Mouse (Mus musculus) induced T-regulatory cell, adult 2 months (primary cell): ENCODE results near the gene Prkar2b.

ENCODE experiments used
- DNase-seq: peaks from one replicate; pipeline ENCODE4 v3.0.0-alpha.2; 2012; ENCODE audit warnings: low read depth

Prkar2b gene

DNA sequence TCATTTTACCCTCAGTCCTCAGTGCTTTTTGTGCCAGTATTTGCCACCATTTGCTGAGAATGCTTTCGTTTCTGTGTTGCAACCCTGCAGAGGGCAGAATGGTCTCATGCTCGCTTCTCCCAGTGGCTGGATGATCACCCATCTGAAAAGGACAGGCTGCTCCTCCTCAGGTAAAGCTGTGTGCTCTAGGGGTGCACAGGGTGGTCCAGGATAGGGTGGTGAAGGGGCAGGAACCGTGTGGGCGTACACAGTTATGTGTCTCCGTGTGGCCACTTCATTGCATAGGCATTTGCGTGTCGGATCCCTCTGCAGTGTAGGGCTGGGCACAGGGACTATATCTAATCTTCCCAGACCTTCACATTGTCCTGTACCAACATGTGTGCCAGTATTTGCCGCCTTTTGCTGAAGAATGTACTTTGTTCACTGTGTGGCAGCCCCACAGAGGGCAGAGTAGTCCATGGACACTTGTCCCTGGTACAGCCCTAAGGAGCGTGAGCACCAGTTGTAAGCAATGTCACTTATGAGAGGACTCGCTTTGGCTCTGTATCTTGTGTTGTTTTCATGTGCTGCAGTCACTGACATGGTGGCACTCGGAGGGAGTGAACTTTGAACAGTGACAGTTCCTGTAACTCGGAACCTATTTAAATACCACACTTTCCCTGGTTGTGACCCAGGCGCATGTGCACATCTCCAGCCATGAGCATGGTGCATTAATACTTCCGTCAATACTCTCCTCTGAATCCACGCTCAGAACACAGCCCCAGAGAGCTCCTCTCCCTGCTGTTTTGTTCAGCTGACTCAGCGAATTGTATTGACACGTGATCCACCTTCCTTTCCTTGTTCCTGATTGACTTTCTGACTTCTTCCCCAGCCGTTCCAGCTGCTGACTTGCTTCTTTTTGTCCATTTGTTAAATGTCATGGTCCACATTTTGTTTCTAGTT, 140.4 kb downstream of the Prkar2b start:
- DNase-seq = no peak

DNA sequence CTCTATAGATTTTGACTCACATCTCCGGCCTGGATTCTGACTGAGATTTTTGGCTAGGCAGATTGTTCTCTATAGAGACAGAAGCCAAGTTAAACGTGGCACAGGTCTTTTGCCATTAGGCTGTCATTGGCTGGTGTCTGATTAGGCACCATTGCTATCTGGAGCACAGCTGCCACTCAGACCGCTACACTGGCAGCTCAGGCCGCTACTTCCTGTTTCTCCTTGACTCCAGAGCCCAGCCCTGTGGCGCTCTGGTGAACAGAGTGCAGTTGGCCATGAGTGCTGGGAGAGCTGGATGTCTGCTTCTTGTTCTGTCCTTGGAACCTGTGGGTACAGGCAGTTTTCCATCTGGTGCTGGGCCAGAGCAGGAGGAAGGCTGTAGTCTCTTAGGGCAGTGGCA, 143.9 kb downstream of the Prkar2b start:
- no peak for DNase-seq

DNA sequence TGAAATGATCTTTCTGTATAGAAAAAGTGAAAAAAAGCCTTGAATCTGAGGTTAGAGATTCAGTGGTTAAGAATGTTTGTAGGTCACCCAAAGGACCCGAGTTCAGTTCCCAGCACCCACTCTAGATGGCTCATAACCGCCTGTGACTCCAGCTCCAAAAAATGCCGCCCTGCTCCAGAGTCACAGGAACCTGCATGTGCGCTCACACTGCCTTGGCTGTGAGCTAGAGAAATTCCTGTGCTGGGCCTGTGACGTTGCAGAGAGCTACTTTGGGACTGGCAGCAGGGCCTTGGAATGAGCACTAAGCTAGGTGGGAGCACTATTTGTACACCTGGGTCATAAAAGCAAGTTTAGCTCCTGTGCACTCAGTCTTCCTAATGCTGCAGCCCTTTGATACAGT, 144.4 kb downstream of the Prkar2b start:
- no peak for DNase-seq

DNA sequence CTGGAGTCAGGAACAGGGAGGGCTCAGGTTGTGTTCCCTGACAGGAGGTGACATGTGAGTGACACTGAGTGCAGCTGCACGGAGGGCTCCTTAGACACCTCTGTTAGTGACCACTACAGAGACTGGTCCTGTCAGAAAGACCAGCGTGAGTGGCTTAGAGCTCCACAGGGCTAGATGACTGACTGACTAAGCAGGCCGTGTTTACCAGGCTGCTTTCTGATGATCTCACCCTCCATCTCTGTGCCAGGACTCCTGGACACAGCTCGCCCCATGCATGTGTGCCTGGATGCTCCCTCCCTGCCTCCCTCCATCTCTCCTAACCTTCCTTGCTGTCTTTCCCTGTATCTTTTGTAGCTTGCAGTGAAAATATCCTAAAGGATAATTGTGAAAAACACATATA, 147.5 kb downstream of the Prkar2b start:
- no peak for DNase-seq

DNA sequence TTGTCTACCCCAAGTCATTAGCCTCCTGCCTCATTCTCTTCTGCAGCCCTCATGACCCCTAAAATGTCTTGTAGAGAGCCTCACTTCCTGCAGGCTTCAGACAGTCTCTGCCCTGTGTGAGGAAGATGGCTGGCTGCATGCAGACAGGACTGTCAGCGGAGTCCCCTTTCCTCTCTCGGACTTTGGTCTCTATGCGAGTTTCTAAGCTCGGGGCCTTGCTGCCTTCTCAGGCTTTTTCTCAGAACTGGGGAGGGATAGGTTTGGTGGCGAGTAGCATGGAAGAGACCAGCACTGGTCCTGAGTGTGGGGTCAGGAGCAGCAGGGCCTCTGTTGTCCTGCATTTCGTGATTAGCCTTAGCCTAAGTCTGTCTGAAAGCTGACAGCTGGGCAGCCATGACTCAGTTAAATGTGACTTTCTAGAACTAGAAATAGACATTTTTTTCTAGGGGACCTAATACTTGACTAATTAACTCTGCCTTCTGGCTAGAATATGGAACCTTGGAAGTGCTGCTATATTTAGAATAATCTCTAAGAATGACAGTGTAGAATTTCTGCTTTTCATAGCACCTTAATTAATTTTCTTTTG, 148.0 kb downstream of the Prkar2b start:
- no peak for DNase-seq
